Mouse (Mus musculus) CH12.LX (cell line): ENCODE data around the gene Vps29. TPM values are rescaled to one million over a fixed set of nuclear protein-coding genes. Genes with fewer than 3 reads are reported as not detected.

Source experiments
- DNase-seq: peaks from one replicate; pipeline ENCODE4 v3.0.0-alpha.2; 2013; ENCODE audit errors: extremely low read depth
- H3K27ac ChIP-seq: 2 replicates; pipeline ENCODE4 v1.5.1; 2012; ENCODE audit warnings: low read depth, mild to moderate bottlenecking, control low read depth, moderate library complexity; ENCODE audit not compliant: insufficient read depth
- H3K27me3 ChIP-seq: replicated peaks from 2 replicates; pipeline ENCODE3; 2012; ENCODE audit warnings: inconsistent platforms
- H3K36me3 ChIP-seq, 2 experiments: replicated peaks in 1 of 2; 2 replicates each; pipeline versions ENCODE3 to v1.6.1; 2012; ENCODE audit warnings: inconsistent platforms in 1 of 2, low read length in 1 of 2, mild to moderate bottlenecking in 1 of 2, mixed read lengths in 1 of 2, moderate library complexity in 1 of 2; ENCODE audit not compliant: control insufficient read depth in 1 of 2, insufficient read depth in 1 of 2
- H3K4me1 ChIP-seq, 2 experiments: 2 replicates each; pipeline ENCODE4 v1.6.1; 2012; ENCODE audit warnings: inconsistent platforms in 1 of 2, moderate library complexity in 1 of 2; ENCODE audit not compliant: insufficient read depth in 2 of 2, control insufficient read depth in 1 of 2
- H3K4me2 ChIP-seq: 2 replicates; pipeline ENCODE4 v1.6.1; 2012; ENCODE audit warnings: low read depth, mild to moderate bottlenecking, control low read depth; ENCODE audit not compliant: poor library complexity, insufficient read depth, severe bottlenecking
- H3K4me3 ChIP-seq, 3 experiments: fragments of 150-350 bp in 1 of 3; sonication (generic) in 1 of 3; replicated peaks in 1 of 3; 2 replicates each; pipeline versions ENCODE3 to v1.5.1; 2011 to 2012; ENCODE audit warnings: low read depth in 2 of 3, low read length in 2 of 3, mild to moderate bottlenecking in 2 of 3, moderate library complexity in 2 of 3, control low read depth in 1 of 3, improper control_type of control experiment in 1 of 3, inconsistent platforms in 1 of 3, mixed read lengths in 1 of 3; ENCODE audit not compliant: poor library complexity in 1 of 3
- H3K79me2 ChIP-seq: replicated peaks from 2 replicates; pipeline ENCODE4 v1.6.1; 2012; ENCODE audit warnings: mild to moderate bottlenecking, moderate library complexity; ENCODE audit not compliant: control insufficient read depth, poor library complexity, insufficient read depth, severe bottlenecking; ENCODE audit errors: extremely low read depth
- H3K9ac ChIP-seq: 2 replicates; pipeline ENCODE4 v1.6.1; 2012; ENCODE audit warnings: low read depth, mild to moderate bottlenecking, control low read depth, moderate library complexity; ENCODE audit not compliant: insufficient read depth
- H3K9me3 ChIP-seq: replicated peaks from 2 replicates; pipeline ENCODE3; 2012; ENCODE audit warnings: low read length, inconsistent platforms, mixed read lengths
- BHLHE40 ChIP-seq: IDR thresholded peaks from 2 replicates; pipeline ENCODE4 v1.6.1; 2011; ENCODE audit warnings: mild to moderate bottlenecking, low read depth, low read length, improper control_type of control experiment
- CHD2 ChIP-seq: IDR thresholded peaks from 2 replicates; pipeline ENCODE4 v1.6.1; 2011; ENCODE audit warnings: low read length, improper control_type of control experiment
- CTCF ChIP-seq, 2 experiments: IDR thresholded peaks in 1 of 2; conservative IDR thresholded peaks in 1 of 2; 2 replicates each; pipeline ENCODE4 v1.5.1; 2011 to 2012; ENCODE audit warnings: low read depth in 2 of 2, low read length in 2 of 2, improper control_type of control experiment in 1 of 2, inconsistent platforms in 1 of 2, mild to moderate bottlenecking in 1 of 2, moderate library complexity in 1 of 2
- EP300 ChIP-seq: IDR thresholded peaks from 2 replicates; pipeline ENCODE4 v1.6.1; 2011; ENCODE audit warnings: low read length, improper control_type of control experiment
- GABPA ChIP-seq: IDR thresholded peaks from 2 replicates; pipeline ENCODE4 v1.6.1; 2012; ENCODE audit warnings: low read depth, low read length, improper control_type of control experiment, inconsistent platforms; ENCODE audit not compliant: insufficient replicate concordance
- HCFC1 ChIP-seq: IDR thresholded peaks from 2 replicates; pipeline ENCODE4 v1.6.1; 2012; ENCODE audit warnings: low read depth, mild to moderate bottlenecking, inconsistent platforms, low read length, improper control_type of control experiment
- IRF4 ChIP-seq: IDR thresholded peaks from 2 replicates; pipeline ENCODE4 v1.6.1; 2014; ENCODE audit warnings: low read depth, mild to moderate bottlenecking, inconsistent platforms, low read length, improper control_type of control experiment
- JUND ChIP-seq: conservative IDR thresholded peaks from 2 replicates; pipeline ENCODE4 v1.6.1; 2011; ENCODE audit warnings: low read depth, low read length, improper control_type of control experiment
- KAT2A ChIP-seq: IDR thresholded peaks from 2 replicates; pipeline ENCODE4 v1.6.1; 2012; ENCODE audit warnings: low read length, improper control_type of control experiment, inconsistent platforms; ENCODE audit not compliant: insufficient replicate concordance
- MAFK ChIP-seq: IDR thresholded peaks from 2 replicates; pipeline ENCODE4 v1.6.1; 2011; ENCODE audit warnings: low read length, improper control_type of control experiment; ENCODE audit not compliant: insufficient replicate concordance
- MEF2A ChIP-seq: IDR thresholded peaks from 2 replicates; pipeline ENCODE4 v1.6.1; 2014; ENCODE audit warnings: low read depth, mild to moderate bottlenecking, inconsistent platforms, low read length, improper control_type of control experiment, borderline replicate concordance
- MXI1 ChIP-seq: IDR thresholded peaks from 2 replicates; pipeline ENCODE4 v1.6.1; 2011; ENCODE audit warnings: mild to moderate bottlenecking, low read depth, low read length, improper control_type of control experiment
- MYC ChIP-seq: IDR thresholded peaks from 2 replicates; pipeline ENCODE4 v1.6.1; 2011; ENCODE audit warnings: low read depth, mild to moderate bottlenecking, improper control_type of control experiment, low read length
- NRF1 ChIP-seq: IDR thresholded peaks from 2 replicates; pipeline ENCODE4 v1.6.1; 2014; ENCODE audit warnings: low read depth, mild to moderate bottlenecking, inconsistent platforms, low read length, improper control_type of control experiment, moderate library complexity
- PAX5 ChIP-seq: IDR thresholded peaks from 2 replicates; pipeline ENCODE4 v1.6.1; 2012; ENCODE audit warnings: low read length, inconsistent platforms, mixed read lengths
- POLR2A ChIP-seq: IDR thresholded peaks from 2 replicates; pipeline ENCODE4 v1.6.1; 2011; ENCODE audit warnings: low read depth, mild to moderate bottlenecking, improper control_type of control experiment, low read length
- POLR2AphosphoS2 ChIP-seq: IDR thresholded peaks from 2 replicates; pipeline ENCODE4 v1.6.1; 2011; ENCODE audit warnings: low read depth, low read length, improper control_type of control experiment
- RAD21 ChIP-seq: IDR thresholded peaks from 2 replicates; pipeline ENCODE4 v1.6.1; 2011; ENCODE audit warnings: low read depth, mild to moderate bottlenecking, low read length, improper control_type of control experiment, moderate library complexity
- SIN3A ChIP-seq: IDR thresholded peaks from 2 replicates; pipeline ENCODE4 v1.6.1; 2012; ENCODE audit warnings: low read length, improper control_type of control experiment, inconsistent platforms
- TCF12 ChIP-seq: IDR thresholded peaks from 2 replicates; pipeline ENCODE4 v1.6.1; 2014; ENCODE audit warnings: low read depth, mild to moderate bottlenecking, inconsistent platforms, low read length, improper control_type of control experiment
- UBTF ChIP-seq: IDR thresholded peaks from 2 replicates; pipeline ENCODE4 v1.6.1; 2012; ENCODE audit warnings: low read depth, mild to moderate bottlenecking, inconsistent platforms, low read length, improper control_type of control experiment, moderate library complexity
- USF2 ChIP-seq: conservative IDR thresholded peaks from 2 replicates; pipeline ENCODE4 v1.6.1; 2011; ENCODE audit warnings: low read depth, low read length, improper control_type of control experiment
- ZC3H11A ChIP-seq: IDR thresholded peaks from 2 replicates; pipeline ENCODE4 v1.6.1; 2012; ENCODE audit warnings: low read depth, mild to moderate bottlenecking, inconsistent platforms, low read length, improper control_type of control experiment
- ZKSCAN1 ChIP-seq: IDR thresholded peaks from 2 replicates; pipeline ENCODE4 v1.6.1; 2012; ENCODE audit warnings: low read depth, inconsistent platforms, low read length, improper control_type of control experiment, borderline replicate concordance
- dilution Hi-C: fragments of 300-500 bp; cut with MboI; formaldehyde crosslinking; loops from 2 replicates; pipeline ENCODE4 v1.14.3; 2020; ENCODE audit warnings: low sequenced_read_pairs; ENCODE audit not compliant: extremely low pct_unique_long_range_greater_than_20kb, extremely low pct_ligation_motif_present
- in situ Hi-C: fragments of 300-500 bp; cut with MboI; formaldehyde crosslinking; loops from 3 replicates; pipeline ENCODE4 v1.14.3; 2019; ENCODE audit warnings: low sequenced_read_pairs, low pct_ligation_motif_present, low pct_unique_long_range_greater_than_20kb, mixed read lengths
- polyA plus RNA-seq: library from polyadenylated mRNA; unstranded; fragments of >175 nt; gene quantifications from 2 replicates; pipeline ENCODE4 v1.2.1, GENCODE M21; 2012; ENCODE audit warnings: low read depth; ENCODE audit not compliant: insufficient read length
- total RNA-seq, 2 experiments: library from RNA; depleted of rRNA; stranded (reverse); fragments of 300-350 nt in 1 of 2; fragments of >200 nt in 1 of 2; gene quantifications; 2 replicates each; pipeline ENCODE4 v1.2.3; 2012 to 2014

Gene Vps29
- total and polyA plus RNA-seq, 3 experiments: 82.2 to 145 (median 94.4) TPM

DNA sequence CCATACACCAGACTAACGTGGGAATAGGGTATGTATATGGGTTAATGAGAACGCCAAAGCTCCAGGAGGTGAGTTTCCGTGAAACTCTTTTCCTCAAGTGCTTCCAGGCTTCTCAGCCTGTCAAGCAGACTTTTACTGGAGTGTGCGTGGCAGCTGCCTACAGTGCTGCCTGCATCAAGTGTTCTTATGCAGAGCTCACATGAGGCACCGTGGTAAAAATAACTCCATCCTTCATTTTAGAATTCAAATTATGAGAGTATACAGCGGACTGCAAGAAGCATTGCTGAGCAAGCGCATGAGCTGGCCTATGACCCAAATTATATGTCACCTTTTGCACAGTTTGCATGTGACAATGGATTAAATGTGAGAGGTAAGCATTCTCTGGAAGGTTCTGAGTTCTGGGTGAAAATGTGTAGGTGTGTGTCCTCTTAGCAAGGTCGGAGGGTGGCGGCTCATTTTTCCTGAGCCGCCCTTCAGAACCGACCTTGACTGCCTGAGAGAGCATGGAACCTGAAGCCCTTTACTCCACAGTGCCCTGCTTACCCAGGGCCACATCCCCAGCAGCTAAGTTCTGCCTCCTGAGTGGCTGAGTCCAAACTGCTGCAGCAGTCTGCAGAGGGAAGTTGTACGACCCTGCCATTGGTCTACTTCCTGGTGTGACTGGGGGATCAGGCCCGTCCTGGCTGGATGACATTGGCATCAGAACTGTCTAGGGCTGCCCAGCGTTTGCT lies 34.5 kb upstream of the Vps29 start:
- Histone ChIP-seq H3K4me1 (peaks cover 12 to 37% of the 10 kb centered on the region in 2 experiments), H3K27me3 (no peaks in the 10 kb centered on the region), H3K27ac (no peak overlapping the region), H3K9ac (no peak overlapping the region), H3K79me2 (no peaks in the 10 kb centered on the region; the same call in 1 of the 2 replicates), H3K9me3 (no peaks in the 10 kb centered on the region), H3K36me3 (peaks cover 53 to 83% of the 10 kb centered on the region in 2 experiments), H3K4me2 (no peak overlapping the region), H3K4me3 (no peak overlapping the region)
- dilution Hi-C loops: no loop called here
- in situ Hi-C loops: loop anchor here (5.0 kb wide), 1 partner anchor 47 kb away; no protein-coding TSS in a partner anchor
- DNase-seq: no peak
- TF ChIP-seq CHD2 (no peak), BHLHE40 (no peak), HCFC1 (no peak), ZC3H11A (no peak), POLR2AphosphoS2 (no peak), CTCF (conservative IDR thresholded peaks at IDR 0.05 in 1 of 2, IDR thresholded peaks at IDR 0.05 in 1 of 2; ENCODE audit: low read depth in 2 of 2, low read length in 2 of 2) (no peak), GABPA (no peak), TCF12 (no peak), POLR2A (no peak), SIN3A (no peak), USF2 (no peak), UBTF (no peak), ZKSCAN1 (no peak), RAD21 (no peak), MEF2A (no peak), MAFK (no peak)

DNA sequence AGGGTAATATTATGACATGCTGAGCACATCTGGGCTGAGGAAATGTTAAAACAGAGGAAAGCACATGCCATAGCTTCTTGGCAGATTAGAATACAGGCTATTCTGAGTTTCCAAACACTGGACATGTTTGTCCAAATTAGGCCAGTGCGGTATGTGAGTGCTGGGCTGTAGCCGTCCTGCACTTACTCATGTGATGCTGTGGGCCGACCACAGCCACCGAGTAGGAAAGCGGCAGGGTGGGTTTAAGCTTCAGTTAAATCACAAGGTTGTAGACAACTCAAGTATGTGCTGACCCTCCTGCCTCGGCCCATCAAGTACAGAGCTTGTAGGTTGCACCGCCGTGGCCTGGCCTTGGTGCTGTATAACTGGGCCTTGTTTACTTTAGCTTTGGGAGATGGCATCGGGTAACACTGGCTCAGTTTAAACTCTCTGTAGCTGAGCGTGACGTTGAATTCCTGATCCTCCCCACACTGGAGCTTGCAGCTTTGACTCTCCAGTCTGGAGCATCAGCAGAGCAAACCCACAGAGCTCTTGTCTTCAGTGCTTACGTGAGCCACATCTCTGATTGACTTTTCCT lies 33.9 kb upstream of the Vps29 start:
- no peak overlapping the region for H3K9ac ChIP-seq

More for the DNA sequence above, 33.9 kb upstream of the Vps29 start:
- dilution Hi-C loops: no loop called here
- TF ChIP-seq EP300 (no peak), IRF4 (no peak), CTCF (conservative IDR thresholded peaks at IDR 0.05 in 1 of 2, IDR thresholded peaks at IDR 0.05 in 1 of 2; ENCODE audit: low read depth in 2 of 2, low read length in 2 of 2) (no peak), BHLHE40 (no peak), MAFK (no peak), GABPA (no peak), MYC (no peak), JUND (no peak), RAD21 (no peak), SIN3A (no peak), POLR2A (no peak), MXI1 (no peak), NRF1 (no peak), KAT2A (no peak), MEF2A (no peak), TCF12 (no peak), PAX5 (no peak)
- Histone ChIP-seq H3K4me3 (no peak overlapping the region), H3K27me3 (no peaks in the 10 kb centered on the region), H3K9me3 (no peaks in the 10 kb centered on the region), H3K27ac (no peak overlapping the region), H3K4me1 (peaks cover 5 to 30% of the 10 kb centered on the region in 2 experiments; a peak in 3 of 4 replicates), H3K36me3 (peaks cover 60 to 83% of the 10 kb centered on the region in 2 experiments), H3K4me2 (no peak overlapping the region), H3K79me2 (no peaks in the 10 kb centered on the region; the same call in 1 of the 2 replicates)
- in situ Hi-C loops: no loop called here
- DNase-seq: no peak
